Comparison of ENCODE assay signal across 8 mouse cellular contexts in the genomic region with DNA sequence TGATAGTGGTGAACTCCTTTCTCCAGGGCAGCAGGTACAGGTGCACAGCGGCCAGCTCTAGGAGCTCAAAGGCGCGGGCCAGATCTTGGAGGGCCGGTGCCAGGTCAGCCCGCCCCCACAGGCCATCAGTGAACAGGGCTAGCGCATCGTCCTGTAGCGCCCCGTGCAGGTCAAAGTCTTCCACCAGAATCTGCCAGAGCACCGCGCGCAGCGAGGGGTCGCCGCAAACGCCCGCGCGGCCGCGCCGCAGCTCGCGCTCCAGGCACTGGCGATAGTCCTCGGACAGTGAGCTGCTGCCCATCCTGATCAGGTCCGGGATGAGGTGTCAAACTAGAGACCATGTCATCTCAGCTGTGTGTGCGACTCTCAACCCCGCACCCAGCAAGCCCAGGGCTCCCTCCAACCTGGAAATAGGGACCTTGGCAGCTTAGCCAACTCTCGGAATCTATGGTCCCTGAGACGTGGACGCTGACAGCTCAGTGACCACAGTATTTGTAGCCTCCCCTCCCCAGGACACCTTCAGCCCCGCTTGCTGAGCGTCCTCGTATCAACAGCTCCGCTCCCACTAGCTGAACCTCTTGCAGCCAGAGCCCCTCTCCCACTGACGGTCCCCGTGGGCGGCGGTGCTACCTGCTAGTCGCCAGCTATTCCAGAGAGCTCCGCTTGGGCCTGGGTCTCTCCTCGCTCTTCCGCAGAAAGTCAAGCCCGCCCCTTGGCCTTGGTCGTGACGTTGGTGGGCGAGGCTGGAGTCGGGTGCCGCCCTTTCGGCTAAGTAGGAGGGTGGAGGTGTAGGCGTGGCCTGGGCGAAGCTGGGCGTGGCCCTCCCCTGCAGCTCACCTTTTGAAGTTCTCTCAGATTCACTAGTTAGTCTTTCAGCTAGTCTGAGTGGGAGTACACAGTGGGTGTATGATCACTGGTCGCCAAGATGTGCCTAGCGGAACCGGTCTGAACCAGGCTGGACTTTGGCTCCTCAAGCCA. TPM values are rescaled to one million over a fixed set of nuclear protein-coding genes. Genes with fewer than 3 reads are reported as not detected.
DNase-seq lines count a peak whose midpoint lies in the region; ATAC-seq lines count a peak whose summit lies in the region.

A gene (minus strand): TSS at position 714 of the 978 bp plus-strand sequence.

- peak within 1 kb of the TSS; percentile 73 for H3K9ac ChIP-seq in embryonic facial prominence, embryonic 13.5 days
- peak within 1 kb of the TSS; percentile 24; the same call in 1 of the 2 replicates for H3K9ac ChIP-seq in limb, embryonic 11.5 days (ENCODE audit: low read length)
- peak within 1 kb of the TSS; percentile 68 for H3K9ac ChIP-seq in midbrain, embryonic 13.5 days (replicated peaks)

- no peaks in the 10 kb centered on the region for H3K36me3 ChIP-seq in embryonic facial prominence, embryonic 13.5 days
- H3K36me3 ChIP-seq in limb, embryonic 11.5 days (ENCODE audit: control insufficient read depth, insufficient read depth, low read length) = no peaks in the 10 kb centered on the region
- 0 out of 2 replicates have a peak, but pooled peaks cover 3% of the 10 kb centered on the region for H3K36me3 ChIP-seq in midbrain, embryonic 13.5 days

- no peak within 1 kb of the TSS for H3K27ac ChIP-seq in embryonic facial prominence, embryonic 13.5 days
- H3K27ac ChIP-seq in limb, embryonic 11.5 days (replicated peaks; ENCODE audit: low read depth, low read length) = no peak within 1 kb of the TSS
- H3K27ac ChIP-seq in midbrain, embryonic 13.5 days = no peak within 1 kb of the TSS

- H3K9me3 ChIP-seq in embryonic facial prominence, embryonic 13.5 days = no peaks in the 10 kb centered on the region
- no peaks in the 10 kb centered on the region for H3K9me3 ChIP-seq in limb, embryonic 11.5 days (ENCODE audit: control insufficient read depth, low read length)
- H3K9me3 ChIP-seq in midbrain, embryonic 13.5 days = no peaks in the 10 kb centered on the region

- peak within 1 kb of the TSS; percentile 59 for H3K4me3 ChIP-seq in embryonic facial prominence, embryonic 13.5 days
- peak within 1 kb of the TSS; percentile 42 for H3K4me3 ChIP-seq in limb, embryonic 11.5 days (ENCODE audit: low read depth, low read length)
- H3K4me3 ChIP-seq in midbrain, embryonic 13.5 days (replicated peaks) = peak within 1 kb of the TSS; percentile 42

- WGBS in embryonic facial prominence, embryonic 13.5 days = 2% methylated on average over 57 of the region's 57 CpGs
- WGBS in limb, embryonic 11.5 days = 2% methylated on average over 57 of the region's 57 CpGs
- 1% methylated on average over 56 of the region's 57 CpGs for WGBS in midbrain, embryonic 13.5 days

- peak within 1 kb of the TSS; percentile 96 for H3K4me2 ChIP-seq in embryonic facial prominence, embryonic 13.5 days
- H3K4me2 ChIP-seq in limb, embryonic 11.5 days (ENCODE audit: low read depth, severe bottlenecking) = peak within 1 kb of the TSS; percentile 80
- H3K4me2 ChIP-seq in midbrain, embryonic 13.5 days (replicated peaks) = peak within 1 kb of the TSS; percentile 74

- peak; percentile 79 for ATAC-seq in embryonic facial prominence, embryonic 13.5 days (ENCODE audit: insufficient number of reproducible peaks, insufficient read depth, low FRiP score, low TSS enrichment, low read depth)
- ATAC-seq in limb, embryonic 11.5 days (ENCODE audit: insufficient number of reproducible peaks, low FRiP score, low TSS enrichment, low read depth) = peak; percentile 80
- ATAC-seq in midbrain, embryonic 13.5 days = peak; percentile 73

- DNase-seq in 3T3-L1 (ENCODE audit: low read depth, low spot score) = peak; percentile 78
- peak; percentile 91 for DNase-seq in adrenal gland, postnatal 25 days
- peak; percentile 99 for DNase-seq in heart, adult 11 months
- DNase-seq in kidney, adult 11 months = peak; percentile 96
- peak; percentile 91 for DNase-seq in limb, embryonic 11.5 days (ENCODE audit: low spot score)
- DNase-seq in spleen, adult 12 weeks (ENCODE audit: low spot score) = peak; percentile 76

- H3K27me3 ChIP-seq in embryonic facial prominence, embryonic 13.5 days = peaks cover 43% of the 10 kb centered on the region
- peaks cover 22% of the 10 kb centered on the region for H3K27me3 ChIP-seq in limb, embryonic 11.5 days (ENCODE audit: control insufficient read depth, insufficient read depth, low read length)
- peaks cover 41% of the 10 kb centered on the region for H3K27me3 ChIP-seq in midbrain, embryonic 13.5 days

- peaks cover 23% of the 10 kb centered on the region for H3K4me1 ChIP-seq in embryonic facial prominence, embryonic 13.5 days
- H3K4me1 ChIP-seq in limb, embryonic 11.5 days (ENCODE audit: control insufficient read depth, insufficient read depth, low read length) = peaks cover 7% of the 10 kb centered on the region; the same call in 1 of the 2 replicates
- H3K4me1 ChIP-seq in midbrain, embryonic 13.5 days (replicated peaks) = peaks cover 30% of the 10 kb centered on the region

RNA-seq across cellular contexts. Expression of the gene that starts here (rescaled TPM):
- total RNA-seq in adrenal gland, postnatal 25 days (2021) = 15.6 and 17.9 TPM in 2 replicates
- polyA plus RNA-seq in embryonic facial prominence, embryonic 13.5 days (2015; fragmentation: Nextera tagmentation; extraction: Ambion mirVana) = 4.6 and 5.1 TPM in 2 replicates
- polyA plus RNA-seq in limb, embryonic 11.5 days (2014; fragmentation: Nextera tagmentation; extraction: Ambion mirVana) = 0.87 and 1.2 TPM in 2 replicates
- polyA plus RNA-seq in midbrain, embryonic 13.5 days (2015; fragmentation: Nextera tagmentation; extraction: Ambion mirVana) = 2.7 and 2.8 TPM in 2 replicates
